Mouse (Mus musculus) cerebellum, adult 2 months (tissue): ENCODE measurements around the gene Acot12. TPM values are rescaled to one million over a fixed set of nuclear protein-coding genes. Genes with fewer than 3 reads are reported as not detected.
"Not testable (repeated sequence)": the region's sequence is repeated elsewhere in the genome, so short reads cannot be mapped to it uniquely, and the experiment has no call there.

Source experiments
- DNase-seq, 2 experiments: peaks; one replicate each; pipeline ENCODE4 v3.0.0; 2021
- H3K27ac ChIP-seq: fragments of 200-500 bp; 2 replicates; pipeline ENCODE4 v1.5.1; 2012; ENCODE audit warnings: low read length, control low read depth, inconsistent platforms; ENCODE audit not compliant: insufficient read depth
- H3K27me3 ChIP-seq: fragments of 200-500 bp; 2 replicates; pipeline ENCODE4 v1.6.1; 2012; ENCODE audit warnings: inconsistent platforms, mild to moderate bottlenecking, low read length, moderate library complexity; ENCODE audit not compliant: control insufficient read depth, insufficient read depth
- H3K4me1 ChIP-seq: fragments of 200-500 bp; 2 replicates; pipeline ENCODE4 v1.6.1; 2011; ENCODE audit warnings: low read length; ENCODE audit not compliant: control insufficient read depth, insufficient read depth
- H3K4me3 ChIP-seq: fragments of 200-500 bp; replicated peaks from 2 replicates; pipeline ENCODE3; 2011; ENCODE audit warnings: mild to moderate bottlenecking, low read depth, low read length, control low read depth; ENCODE audit not compliant: insufficient read depth
- CTCF ChIP-seq: fragments of 200-500 bp; IDR thresholded peaks from 2 replicates; pipeline ENCODE4 v1.5.1; 2011; ENCODE audit warnings: low read depth, mild to moderate bottlenecking, control low read depth, low read length, moderate library complexity, borderline replicate concordance; ENCODE audit not compliant: insufficient read depth
- POLR2A ChIP-seq: fragments of 200-500 bp; IDR thresholded peaks from 2 replicates; pipeline ENCODE4 v1.6.1; 2011; ENCODE audit warnings: low read length, control low read depth, borderline replicate concordance; ENCODE audit not compliant: insufficient read depth
- WGBS: fragments of 180-500 bp; shearing (Covaris S2); methylation state at CpG from one replicate; pipeline ENCODE4 v1.1.7; 2018; 5-methylcytosine and 5-hydroxymethylcytosine counted together
- polyA plus RNA-seq: library from polyadenylated mRNA; depleted of rRNA; stranded (reverse); fragments of >200 nt; gene quantifications from 2 replicates; pipeline ENCODE4 v1.2.3, GENCODE M21; 2012

Acot12 gene
- polyA plus RNA-seq, 1 experiment = 0.18 TPM

DNA sequence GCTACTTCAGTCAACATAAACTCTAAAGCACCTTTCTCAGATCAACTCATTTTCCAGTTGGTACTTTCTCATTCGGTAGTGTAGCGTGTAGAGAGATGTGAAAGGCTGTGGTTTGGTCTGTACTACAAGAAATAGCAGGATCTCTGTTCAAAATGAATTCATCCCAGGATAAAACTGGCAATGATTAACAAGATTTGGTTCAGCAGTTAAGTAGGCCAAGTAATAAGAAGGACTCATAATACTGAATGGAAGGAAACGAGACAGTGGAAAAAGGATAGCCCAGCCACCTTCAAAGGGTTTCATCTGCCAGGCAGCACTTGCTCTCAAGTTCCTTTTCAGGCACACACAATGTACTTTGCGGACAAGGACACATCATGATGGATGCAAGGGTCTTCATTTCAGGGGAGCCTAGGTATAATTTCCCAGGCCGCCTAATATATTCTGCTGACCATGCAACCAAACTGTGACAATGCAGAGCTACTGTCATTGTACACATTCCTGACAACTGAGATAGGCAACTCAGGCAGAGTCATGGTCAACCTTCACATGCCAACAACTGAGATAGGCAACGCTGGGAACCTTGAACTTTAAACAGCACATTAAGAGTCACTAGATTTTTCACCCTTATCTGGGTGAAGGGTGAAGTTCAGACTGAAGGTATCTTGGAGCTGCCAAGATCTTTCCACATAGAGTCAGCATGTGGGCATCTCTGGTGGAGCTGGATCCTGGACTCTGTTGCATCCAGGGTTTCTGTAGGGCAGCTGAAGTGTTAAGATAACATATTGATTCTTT, 20.5 kb downstream of the Acot12 start:
- no peak overlapping the region for H3K4me3 ChIP-seq
- H3K27me3 ChIP-seq = no peaks in the 10 kb centered on the region
- TF ChIP-seq CTCF = no peak
- TF ChIP-seq POLR2A = no peak
- H3K27ac ChIP-seq = no peak overlapping the region
- 90% methylated on average over 6 of the region's 6 CpGs for WGBS
- DNase-seq = no peak
- no peaks in the 10 kb centered on the region for H3K4me1 ChIP-seq

DNA sequence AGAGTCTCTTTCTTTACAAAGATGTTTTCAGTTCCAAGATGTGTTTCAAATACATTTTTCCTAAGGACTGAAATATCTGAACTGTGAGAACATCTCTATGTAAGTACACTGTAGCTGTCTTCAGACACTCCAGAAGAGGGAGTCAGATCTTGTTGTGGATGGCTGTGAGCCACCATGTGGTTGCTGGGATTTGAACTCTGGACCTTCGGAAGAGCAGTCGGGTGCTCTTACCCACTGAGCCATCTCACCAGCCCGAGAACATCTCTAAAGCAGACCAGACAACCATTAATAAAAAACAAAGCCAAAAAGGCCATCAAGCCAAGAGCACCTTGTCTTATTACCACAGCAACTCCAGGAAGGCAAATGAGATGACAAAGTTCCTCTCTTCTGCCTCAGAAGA, 22.3 kb downstream of the Acot12 start:
- not testable (repeated sequence) for DNase-seq, H3K4me3 ChIP-seq, H3K27ac ChIP-seq, H3K4me1 ChIP-seq, H3K27me3 ChIP-seq
- WGBS = 92% methylated on average over 3 of the region's 3 CpGs

DNA sequence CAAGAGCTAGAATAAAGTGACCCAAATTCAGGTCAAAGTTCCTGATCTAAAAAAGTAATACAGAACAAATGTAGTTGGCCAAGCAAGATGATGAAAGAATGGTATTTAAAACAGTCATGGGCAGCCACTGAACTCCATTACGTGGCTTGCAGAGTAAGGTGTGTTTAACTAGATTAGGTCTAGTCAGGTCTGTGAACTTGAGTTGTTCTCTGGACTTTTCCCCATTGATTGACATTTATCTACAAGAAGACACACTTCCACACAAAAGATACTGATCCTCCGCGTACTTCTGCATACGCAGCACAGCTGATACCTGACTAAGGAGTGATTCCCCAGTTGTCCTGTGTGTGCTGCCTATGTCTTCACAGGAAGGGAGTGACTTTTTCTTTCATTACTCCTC, 24.3 kb downstream of the Acot12 start:
- 89% methylated on average over 4 of the region's 4 CpGs for WGBS
- Histone ChIP-seq H3K27ac (no peak overlapping the region), H3K4me1 (no peaks in the 10 kb centered on the region), H3K27me3 (no peaks in the 10 kb centered on the region), H3K4me3 (no peak overlapping the region)
- TF ChIP-seq CTCF (no peak), POLR2A (no peak)
- DNase-seq = no peak

GRCm38 (mm10) chr13:91768683-91769651, 27.7 kb downstream of the Acot12 start:
- Histone ChIP-seq H3K27ac (no peak overlapping the region), H3K4me1 (no peaks in the 10 kb centered on the region), H3K27me3 (no peaks in the 10 kb centered on the region), H3K4me3 (no peak overlapping the region)
- no peak for DNase-seq
- WGBS = 71% methylated on average over 9 of the region's 9 CpGs
- TF ChIP-seq POLR2A = no peak
- TF ChIP-seq CTCF = no peak

DNA sequence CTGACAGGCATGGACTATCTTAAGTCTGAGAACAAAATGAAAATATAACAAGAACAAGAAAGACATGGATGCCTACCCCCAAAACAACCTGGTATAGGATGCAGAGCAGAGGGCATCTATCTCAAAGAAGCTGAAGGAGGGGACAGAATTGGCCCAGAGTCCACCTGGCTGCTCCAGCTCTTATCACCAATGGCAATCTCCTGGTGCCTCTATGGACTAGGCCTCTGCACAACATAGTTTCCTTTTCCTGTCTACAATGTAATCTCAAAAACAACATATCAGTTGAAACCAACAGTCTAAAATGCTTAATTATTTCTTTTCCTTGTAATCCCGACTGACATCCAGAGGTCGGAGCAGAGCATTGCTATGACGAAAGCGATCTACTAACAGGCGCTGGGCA, 36.8 kb downstream of the Acot12 start:
- H3K4me3 ChIP-seq = no peak overlapping the region
- WGBS = 96% methylated on average over 5 of the region's 5 CpGs
- no peaks in the 10 kb centered on the region for H3K4me1 ChIP-seq
- no peak for DNase-seq
- no peaks in the 10 kb centered on the region for H3K27me3 ChIP-seq
- TF ChIP-seq CTCF (no peak), POLR2A (no peak)
- no peak overlapping the region for H3K27ac ChIP-seq

- no peak for DNase-seq
- no peaks in the 10 kb centered on the region for H3K4me1 ChIP-seq
- H3K27ac ChIP-seq = no peak overlapping the region
- no peak for TF ChIP-seq POLR2A
- no peak for TF ChIP-seq CTCF
- no peaks in the 10 kb centered on the region for H3K27me3 ChIP-seq
- H3K4me3 ChIP-seq = no peak overlapping the region
Observed at GRCm38 (mm10) chr13:91779892-91780291, 38.6 kb downstream of the Acot12 start.

DNA sequence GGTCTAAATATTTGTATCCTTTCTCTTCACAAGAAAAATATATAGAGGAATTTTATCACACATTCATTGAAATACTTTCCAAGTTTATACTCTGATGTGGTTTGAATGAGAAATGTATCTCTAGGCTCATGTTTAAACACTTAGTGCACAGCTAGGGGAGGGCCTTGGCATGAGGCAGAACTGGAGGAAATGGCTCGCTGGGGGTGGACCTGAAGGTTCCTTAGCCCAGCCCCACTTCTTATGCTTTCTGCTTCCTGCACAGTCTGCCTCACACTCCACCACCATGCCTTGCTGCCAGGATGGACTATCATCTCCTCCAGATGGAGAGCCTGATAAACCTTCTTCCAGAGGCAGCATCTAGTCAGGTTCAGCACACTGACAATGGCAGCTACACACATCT, 50.7 kb downstream of the Acot12 start:
- TF ChIP-seq CTCF = no peak
- no peak for TF ChIP-seq POLR2A
- Histone ChIP-seq H3K27ac (no peak overlapping the region), H3K4me1 (no peaks in the 10 kb centered on the region), H3K4me3 (no peak overlapping the region), H3K27me3 (no peaks in the 10 kb centered on the region)
- no peak for DNase-seq
- WGBS = 52% methylated on average over 1 of the region's 1 CpGs

GRCm38 (mm10) chr13:91794926-91795436, 53.7 kb downstream of the Acot12 start:
- no peak for DNase-seq
- Histone ChIP-seq H3K27me3 (no peaks in the 10 kb centered on the region), H3K4me1 (no peaks in the 10 kb centered on the region), H3K4me3 (no peak overlapping the region), H3K27ac (no peak overlapping the region)
- no peak for TF ChIP-seq CTCF
- TF ChIP-seq POLR2A = no peak
- 94% methylated on average over 13 of the region's 13 CpGs for WGBS
